Mouse (Mus musculus): ENCODE measurements around the gene Cacnb3. TPM values are rescaled to one million over a fixed set of nuclear protein-coding genes. Genes with fewer than 3 reads are reported as not detected.

Gene Cacnb3
- polyA plus RNA-seq, 1 experiment, result 112 TPM

GRCm38 (mm10) chr15:98662567-98663545 is 32.2 kb downstream of the Cacnb3 start, which contains the start of gene Ddx23:
Gene Ddx23 (minus strand): TSS chr15:98662894.
- Histone ChIP-seq H3K27me3 (ENCODE audit: control insufficient read depth, insufficient read depth, insufficient read length) (no peaks in the 10 kb centered on the region), H3K79me2 (ENCODE audit: control insufficient read depth, insufficient read depth) (peaks cover 46% of the 10 kb centered on the region), H3ac (ENCODE audit: control insufficient read depth, insufficient read length, low read depth) (peak within 1 kb of the TSS; percentile 87), H3K79me3 (ENCODE audit: low read depth) (peaks cover 35% of the 10 kb centered on the region), H3K4me3 (ENCODE audit: insufficient read depth, poor library complexity, severe bottlenecking) (peak within 1 kb of the TSS; percentile 94), H3K36me3 (ENCODE audit: control insufficient read depth, insufficient read depth) (peaks cover 35% of the 10 kb centered on the region)
- TF ChIP-seq MYOD1 (IDR thresholded peaks at IDR 0.05; ENCODE audit: control insufficient read depth, insufficient read length, low read depth) (no peak), USF1 (IDR thresholded peaks at IDR 0.05; ENCODE audit: low read depth) (peak; percentile 10), CTCF (IDR thresholded peaks at IDR 0.05; ENCODE audit: control insufficient read depth, insufficient read depth, insufficient read length) (no peak), CEBPB (IDR thresholded peaks at IDR 0.05; ENCODE audit: low read depth) (no peak), MYOG (IDR thresholded peaks at IDR 0.05; ENCODE audit: control insufficient read depth, extremely low read depth, insufficient read length) (no peak), FOSL1 (IDR thresholded peaks at IDR 0.05; ENCODE audit: insufficient read depth, low read length, poor library complexity, severe bottlenecking) (no peak), MAX (IDR thresholded peaks at IDR 0.05) (peak; percentile 83)

- peaks cover 21% of the 10 kb centered on the region for H3K36me3 ChIP-seq (ENCODE audit: control insufficient read depth, insufficient read depth)
- peaks cover 35% of the 10 kb centered on the region for H3K79me2 ChIP-seq (ENCODE audit: control insufficient read depth, insufficient read depth)
- H3K79me3 ChIP-seq (ENCODE audit: low read depth), result peaks cover 29% of the 10 kb centered on the region
- TF ChIP-seq MAX (IDR thresholded peaks at IDR 0.05), result no peak
- peak; percentile 14 for TF ChIP-seq CTCF (IDR thresholded peaks at IDR 0.05; ENCODE audit: control insufficient read depth, insufficient read depth, insufficient read length)
- TF ChIP-seq CEBPB (IDR thresholded peaks at IDR 0.05; ENCODE audit: low read depth), result no peak
- no peak for TF ChIP-seq MYOD1 (IDR thresholded peaks at IDR 0.05; ENCODE audit: control insufficient read depth, insufficient read length, low read depth)
- no peak for TF ChIP-seq MYOG (IDR thresholded peaks at IDR 0.05; ENCODE audit: control insufficient read depth, extremely low read depth, insufficient read length)
- no peak for TF ChIP-seq FOSL1 (IDR thresholded peaks at IDR 0.05; ENCODE audit: insufficient read depth, low read length, poor library complexity, severe bottlenecking)
- no peaks in the 10 kb centered on the region for H3K27me3 ChIP-seq (ENCODE audit: control insufficient read depth, insufficient read depth, insufficient read length)
- no peak overlapping the region for H3ac ChIP-seq (ENCODE audit: control insufficient read depth, insufficient read length, low read depth)
- H3K4me3 ChIP-seq (ENCODE audit: insufficient read depth, poor library complexity, severe bottlenecking), result no peak overlapping the region
These were observed 33.6 kb downstream of the Cacnb3 start for GRCm38 (mm10) chr15:98664042-98664907.

- TF ChIP-seq MYOG (IDR thresholded peaks at IDR 0.05; ENCODE audit: control insufficient read depth, extremely low read depth, insufficient read length), result no peak
- no peak for TF ChIP-seq FOSL1 (IDR thresholded peaks at IDR 0.05; ENCODE audit: insufficient read depth, low read length, poor library complexity, severe bottlenecking)
- TF ChIP-seq USF1 (IDR thresholded peaks at IDR 0.05; ENCODE audit: low read depth), result no peak
- TF ChIP-seq MAX (IDR thresholded peaks at IDR 0.05), result peak; percentile 95
- no peak for TF ChIP-seq CTCF (IDR thresholded peaks at IDR 0.05; ENCODE audit: control insufficient read depth, insufficient read depth, insufficient read length)
- peak; percentile 49 for TF ChIP-seq MYOD1 (IDR thresholded peaks at IDR 0.05; ENCODE audit: control insufficient read depth, insufficient read length, low read depth)
- TF ChIP-seq CEBPB (IDR thresholded peaks at IDR 0.05; ENCODE audit: low read depth), result peak; percentile 83
- Histone ChIP-seq H3K79me2 (ENCODE audit: control insufficient read depth, insufficient read depth) (no peaks in the 10 kb centered on the region), H3K79me3 (ENCODE audit: low read depth) (no peaks in the 10 kb centered on the region), H3K4me3 (ENCODE audit: insufficient read depth, poor library complexity, severe bottlenecking) (no peak overlapping the region), H3ac (ENCODE audit: control insufficient read depth, insufficient read length, low read depth) (peak overlapping the region; percentile 44), H3K27me3 (ENCODE audit: control insufficient read depth, insufficient read depth, insufficient read length) (no peaks in the 10 kb centered on the region), H3K36me3 (ENCODE audit: control insufficient read depth, insufficient read depth) (peaks cover 5% of the 10 kb centered on the region)
These were observed 42.0 kb downstream of the Cacnb3 start for GRCm38 (mm10) chr15:98672592-98672991.

- Histone ChIP-seq H3K4me3 (ENCODE audit: insufficient read depth, poor library complexity, severe bottlenecking) (no peak overlapping the region), H3K79me2 (ENCODE audit: control insufficient read depth, insufficient read depth) (no peaks in the 10 kb centered on the region), H3ac (ENCODE audit: control insufficient read depth, insufficient read length, low read depth) (no peak overlapping the region), H3K36me3 (ENCODE audit: control insufficient read depth, insufficient read depth) (peaks cover 5% of the 10 kb centered on the region), H3K79me3 (ENCODE audit: low read depth) (no peaks in the 10 kb centered on the region), H3K27me3 (ENCODE audit: control insufficient read depth, insufficient read depth, insufficient read length) (no peaks in the 10 kb centered on the region)
- TF ChIP-seq CEBPB (IDR thresholded peaks at IDR 0.05; ENCODE audit: low read depth) (no peak), MAX (IDR thresholded peaks at IDR 0.05) (no peak), FOSL1 (IDR thresholded peaks at IDR 0.05; ENCODE audit: insufficient read depth, low read length, poor library complexity, severe bottlenecking) (no peak), USF1 (IDR thresholded peaks at IDR 0.05; ENCODE audit: low read depth) (no peak), CTCF (IDR thresholded peaks at IDR 0.05; ENCODE audit: control insufficient read depth, insufficient read depth, insufficient read length) (no peak), MYOG (IDR thresholded peaks at IDR 0.05; ENCODE audit: control insufficient read depth, extremely low read depth, insufficient read length) (no peak), MYOD1 (IDR thresholded peaks at IDR 0.05; ENCODE audit: control insufficient read depth, insufficient read length, low read depth) (no peak)
These were observed 43.1 kb downstream of the Cacnb3 start for GRCm38 (mm10) chr15:98673732-98674131.
